Mouse (Mus musculus): ENCODE data around the gene Kazald1. TPM values are rescaled to one million over a fixed set of nuclear protein-coding genes. Genes with fewer than 3 reads are reported as not detected.
"Not testable (repeated sequence)": the region's sequence is repeated elsewhere in the genome, so short reads cannot be mapped to it uniquely, and the experiment has no call there.

Gene Kazald1
- 1 to 10 TPM; 1.3 to 1.6 TPM for total RNA-seq (2021)
- long read RNA-seq, experiment 1, partial matches to known transcripts: 1 of 3 reads
- long read RNA-seq, experiment 1, other reads (novel, unspliced or antisense): 0 of 3 reads
- long read RNA-seq, experiment 2, partial matches to known transcripts: 1 of 2 reads
- long read RNA-seq, experiment 2, other reads (novel, unspliced or antisense): 0 of 2 reads

DNA sequence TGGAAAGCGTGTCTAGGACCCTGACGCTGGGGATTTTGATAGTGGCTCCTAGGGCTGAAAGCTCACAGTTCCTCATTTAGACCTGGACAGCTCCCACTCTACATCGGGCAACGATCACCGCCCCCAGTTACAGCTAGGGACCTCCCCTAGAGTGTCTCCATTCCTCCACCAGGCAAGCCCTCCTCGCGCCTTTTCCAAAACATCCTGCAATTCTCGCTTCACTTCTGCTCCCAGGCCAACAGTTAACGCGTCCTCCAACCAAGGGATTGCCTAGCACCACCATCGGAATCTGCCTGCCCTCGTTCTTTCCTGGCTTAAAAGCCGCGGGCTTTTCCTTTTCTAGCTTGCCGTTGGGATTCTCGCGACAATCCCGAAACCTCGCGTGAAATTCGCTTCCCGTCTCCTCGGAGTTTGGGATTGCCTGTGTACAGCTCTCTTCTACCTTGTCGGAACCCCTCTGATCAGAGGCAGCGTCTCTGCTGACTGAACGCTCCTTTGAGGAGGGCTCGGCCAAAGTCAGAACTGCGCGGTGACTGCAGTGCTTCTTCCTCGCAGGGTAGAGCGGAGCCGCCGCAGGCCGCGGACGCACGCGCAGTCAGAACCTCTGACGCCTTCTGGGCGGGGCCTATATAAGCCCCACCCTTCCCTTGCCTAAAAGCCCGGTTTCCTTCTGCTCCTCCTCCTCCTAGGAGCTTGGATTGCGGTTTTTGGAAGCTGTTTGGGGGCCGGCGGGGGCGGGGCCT lies at the start of gene Kazald1:
Kazald1 (plus strand) TSS at position 662 of the 743 bp plus-strand sequence.
- peak; percentile 92 to 96 for DNase-seq (ENCODE audit: low spot score in 2 of 2)
- intact Hi-C loops (cut with DNase I): loop anchor here (2.0 to 5.0 kb wide), 3 partner anchors 86 to 1467 kb away; no protein-coding TSS in a partner anchor

DNA sequence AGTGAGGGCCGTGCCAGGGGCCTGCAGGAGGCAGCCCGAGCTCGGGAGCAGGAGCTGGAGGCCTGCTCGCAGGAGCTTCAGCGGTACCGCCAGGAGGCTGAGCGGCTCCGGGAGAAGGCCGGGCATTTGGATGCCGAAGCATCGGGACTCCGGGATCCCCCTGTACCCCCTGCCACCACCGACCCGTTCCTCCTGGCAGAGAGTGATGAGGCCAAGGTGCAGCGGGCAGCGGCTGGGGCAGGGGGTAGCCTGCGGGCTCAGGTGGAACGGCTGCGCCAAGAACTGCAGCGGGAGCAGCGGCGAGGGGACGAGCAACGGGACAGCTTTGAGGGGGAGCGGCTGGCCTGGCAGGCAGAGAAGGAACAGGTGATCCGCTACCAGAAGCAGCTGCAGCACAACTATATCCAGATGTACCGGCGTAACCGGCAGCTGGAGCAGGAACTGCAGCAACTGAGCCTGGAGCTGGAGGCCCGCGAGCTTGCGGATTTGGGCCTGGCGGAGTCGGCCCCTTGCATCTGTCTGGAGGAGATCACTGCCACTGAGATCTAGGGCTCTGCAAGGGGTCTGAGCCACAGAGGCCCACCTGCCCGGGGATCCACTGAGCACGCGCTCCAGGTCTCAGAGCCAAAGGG lies 49.0 kb upstream of the Kazald1 start:
- DNase-seq (ENCODE audit: low spot score in 2 of 2): no peak

DNA sequence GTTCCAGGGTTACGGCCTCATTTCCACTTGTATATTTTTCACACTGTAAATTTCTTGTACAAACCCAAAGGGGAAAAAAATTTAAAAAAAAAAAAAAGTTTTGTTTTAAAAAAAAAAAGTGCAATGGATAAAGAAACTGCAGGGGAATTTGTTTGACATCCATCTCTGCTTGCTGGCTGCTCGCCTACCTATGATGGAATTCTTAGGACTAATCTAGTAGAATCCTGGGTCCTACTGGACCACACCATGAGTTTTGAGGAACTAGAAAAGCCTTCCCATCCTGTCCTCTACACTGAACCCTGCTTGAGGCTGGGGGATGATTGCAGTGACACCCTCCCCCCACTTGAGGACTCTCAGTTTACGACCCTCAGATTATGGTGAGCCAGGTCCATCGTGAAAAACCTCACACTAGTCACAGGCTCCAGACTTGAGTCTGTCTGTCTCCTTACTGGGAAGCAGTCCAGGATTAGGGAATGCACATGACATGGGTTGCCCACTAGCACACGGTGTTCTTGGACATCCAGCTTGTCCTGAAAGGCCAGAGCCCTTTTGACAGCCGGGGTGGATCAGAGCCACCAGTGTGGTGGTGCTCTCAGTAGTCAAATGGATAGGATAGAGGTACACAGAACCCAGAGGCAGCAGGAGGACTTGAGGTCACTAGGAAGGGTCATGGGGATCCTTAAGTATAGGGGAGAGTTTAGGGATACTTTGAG lies 47.9 kb upstream of the Kazald1 start:
- DNase-seq (ENCODE audit: low spot score in 2 of 2): no peak
- intact Hi-C loops (cut with DNase I): no loop called here

More for the DNA sequence above, 49.0 kb upstream of the Kazald1 start:
- intact Hi-C loops (cut with DNase I): no loop called here

DNA sequence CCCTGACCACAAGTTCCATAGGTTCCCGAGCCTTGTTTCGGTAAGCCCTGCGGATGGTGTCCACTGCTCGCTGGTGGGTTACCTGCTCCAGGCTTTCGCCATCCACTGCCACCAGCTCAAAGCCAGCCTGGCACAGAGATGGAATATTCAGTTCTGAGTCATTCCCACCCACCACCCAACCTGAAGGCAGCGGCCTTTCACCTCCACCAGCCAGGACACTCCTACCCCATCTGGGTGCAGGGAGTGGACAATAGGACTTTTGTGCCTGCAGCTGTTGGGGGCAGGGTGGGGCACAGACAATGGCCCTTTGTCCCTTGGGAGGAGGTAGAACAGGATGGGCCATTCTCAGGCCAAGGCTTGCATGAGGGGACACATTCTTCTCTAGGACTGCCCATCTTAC lies 47.2 kb upstream of the Kazald1 start:
- DNase-seq (ENCODE audit: low spot score in 2 of 2): no peak
- intact Hi-C loops (cut with DNase I): no loop called here

DNA sequence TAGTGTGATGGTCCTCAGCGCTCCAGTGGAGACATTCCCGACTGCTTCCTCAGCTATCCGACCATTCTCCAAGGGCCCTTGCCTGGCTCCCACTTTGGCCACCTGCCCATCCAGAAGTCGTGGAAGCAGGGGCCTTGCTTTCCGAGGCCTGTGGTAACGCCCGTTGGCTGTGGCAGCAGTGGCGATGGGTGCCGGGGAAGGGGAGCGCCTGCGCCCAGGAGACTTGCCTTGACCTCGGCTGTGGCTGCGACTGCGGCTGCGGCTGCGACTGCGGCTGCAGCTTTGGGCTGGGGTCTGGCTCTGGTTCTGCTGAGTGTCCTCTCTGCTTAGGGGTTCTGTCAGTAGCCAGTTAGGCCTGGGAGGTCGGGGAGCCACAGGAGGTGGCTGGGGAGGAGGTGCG lies 46.3 kb upstream of the Kazald1 start:
- DNase-seq (ENCODE audit: low spot score in 2 of 2): no peak
- intact Hi-C loops (cut with DNase I): no loop called here

DNA sequence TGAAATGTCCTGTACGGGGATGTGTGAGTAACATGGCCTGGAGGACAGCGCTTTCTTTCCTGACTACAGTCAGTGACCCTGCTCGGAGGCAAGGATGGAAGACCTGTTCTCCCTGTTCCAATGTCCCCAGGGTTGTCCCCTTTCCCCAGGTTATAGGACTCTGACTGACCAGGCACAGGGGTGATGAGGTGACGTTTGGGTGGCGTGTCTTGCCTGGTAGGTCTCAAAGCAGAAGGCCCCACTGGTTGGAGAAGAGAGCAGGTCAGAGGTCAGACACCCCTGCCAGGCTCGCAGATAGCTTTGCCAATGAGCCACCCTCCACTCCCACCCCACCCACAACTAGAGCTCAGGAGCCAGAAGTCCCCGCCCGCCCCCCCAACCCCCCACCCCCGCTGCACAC lies 45.5 kb upstream of the Kazald1 start:
- intact Hi-C loops (cut with DNase I): no loop called here
- no peak for DNase-seq (ENCODE audit: low spot score in 2 of 2)

DNA sequence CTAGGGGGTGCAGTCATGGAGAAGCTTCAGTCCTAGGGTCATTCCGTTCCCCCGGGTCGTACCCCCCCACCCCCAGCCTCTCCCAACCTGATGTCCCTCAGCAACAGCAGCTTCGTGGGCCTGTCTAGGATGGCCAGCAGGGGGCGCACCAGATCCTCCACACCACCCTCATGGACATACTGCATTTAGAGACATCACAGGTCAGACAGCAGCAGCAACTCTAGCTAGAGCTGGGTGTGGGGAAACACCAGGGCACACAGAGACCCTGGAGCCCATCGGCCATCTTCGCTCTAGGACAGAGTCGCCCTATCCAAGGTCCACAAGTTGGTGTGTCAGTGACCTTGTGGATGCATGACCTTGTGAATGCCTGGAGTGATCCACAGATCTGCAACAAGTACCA lies 44.9 kb upstream of the Kazald1 start:
- no peak for DNase-seq (ENCODE audit: low spot score in 2 of 2)
- intact Hi-C loops (cut with DNase I): loop anchor here (2.0 to 5.0 kb wide), 2 partner anchors 17 to 43 kb away; partner anchors contain the start of gene Sema4g

DNA sequence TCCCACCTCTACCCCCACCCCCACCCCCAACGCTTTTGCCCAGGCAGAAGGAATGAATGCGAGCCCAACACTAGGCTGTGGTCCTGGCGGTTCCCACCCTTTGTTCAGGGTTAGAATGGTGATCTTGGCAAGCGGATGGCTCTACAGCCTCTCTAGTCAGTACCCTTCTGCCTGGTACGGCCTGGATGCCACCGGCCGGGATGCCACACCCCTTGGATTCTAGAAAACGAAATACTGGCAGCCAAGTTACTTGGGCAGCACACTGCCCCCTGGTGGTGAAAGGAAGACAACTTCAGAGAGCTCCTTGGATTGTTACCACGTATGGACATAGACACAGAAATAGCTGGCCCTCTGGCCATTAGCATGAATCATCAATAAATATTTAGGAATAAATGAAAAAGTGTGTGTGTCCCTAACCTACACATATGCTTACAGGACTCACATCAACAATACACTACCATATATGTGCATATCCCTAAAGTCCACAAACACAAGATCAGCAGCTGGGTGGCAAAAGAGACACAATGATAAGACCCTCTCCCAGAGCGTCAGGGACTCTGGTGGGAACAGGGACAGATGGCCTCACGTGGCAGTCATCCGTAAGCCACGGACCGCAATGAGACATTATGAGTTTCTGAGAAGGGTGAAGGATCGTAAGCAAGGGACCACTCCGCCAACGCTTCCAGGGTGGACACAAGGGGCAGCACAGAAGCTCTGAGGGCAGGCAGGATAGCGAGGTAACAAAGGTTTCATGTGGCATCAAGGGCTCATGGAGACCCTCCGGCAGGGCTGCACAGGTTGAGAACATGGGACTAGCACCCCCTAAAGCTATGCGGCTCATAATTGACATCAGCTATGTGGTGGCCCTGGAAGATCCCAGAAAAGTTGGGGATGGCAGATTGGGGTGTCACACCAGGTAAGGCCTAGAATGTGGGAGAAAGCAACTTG lies 44.0 kb upstream of the Kazald1 start:
- peak; percentile 88 to 90 for DNase-seq (ENCODE audit: low spot score in 2 of 2)
- intact Hi-C loops (cut with DNase I): loop anchor here (2.0 to 5.0 kb wide), 2 partner anchors 18 to 44 kb away; partner anchors contain the start of gene Sema4g

DNA sequence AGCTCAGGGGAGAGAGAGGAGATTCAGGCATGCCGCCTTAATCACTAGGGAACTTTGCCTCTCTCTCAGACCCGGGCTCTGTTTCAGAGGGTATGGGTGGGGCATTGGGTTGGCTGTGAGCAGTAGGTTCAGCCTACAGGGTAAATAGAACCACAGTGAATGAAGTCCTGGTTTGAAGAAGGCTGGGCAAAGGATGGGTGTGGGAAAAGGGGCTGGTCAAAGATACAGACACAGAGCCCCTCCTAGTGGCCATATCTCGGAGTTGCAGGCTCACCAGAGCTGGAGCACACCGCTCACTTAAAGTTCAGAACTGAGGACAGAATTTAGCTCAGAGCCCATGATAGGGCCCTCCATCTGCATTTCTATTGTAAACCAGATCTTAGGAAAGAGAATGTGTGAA lies 43.3 kb upstream of the Kazald1 start:
- intact Hi-C loops (cut with DNase I): loop anchor here (2.0 to 5.0 kb wide), 2 partner anchors 19 to 44 kb away; partner anchors contain the start of gene Sema4g
- peak; percentile 81 to 86 for DNase-seq (ENCODE audit: low spot score in 2 of 2)

DNA sequence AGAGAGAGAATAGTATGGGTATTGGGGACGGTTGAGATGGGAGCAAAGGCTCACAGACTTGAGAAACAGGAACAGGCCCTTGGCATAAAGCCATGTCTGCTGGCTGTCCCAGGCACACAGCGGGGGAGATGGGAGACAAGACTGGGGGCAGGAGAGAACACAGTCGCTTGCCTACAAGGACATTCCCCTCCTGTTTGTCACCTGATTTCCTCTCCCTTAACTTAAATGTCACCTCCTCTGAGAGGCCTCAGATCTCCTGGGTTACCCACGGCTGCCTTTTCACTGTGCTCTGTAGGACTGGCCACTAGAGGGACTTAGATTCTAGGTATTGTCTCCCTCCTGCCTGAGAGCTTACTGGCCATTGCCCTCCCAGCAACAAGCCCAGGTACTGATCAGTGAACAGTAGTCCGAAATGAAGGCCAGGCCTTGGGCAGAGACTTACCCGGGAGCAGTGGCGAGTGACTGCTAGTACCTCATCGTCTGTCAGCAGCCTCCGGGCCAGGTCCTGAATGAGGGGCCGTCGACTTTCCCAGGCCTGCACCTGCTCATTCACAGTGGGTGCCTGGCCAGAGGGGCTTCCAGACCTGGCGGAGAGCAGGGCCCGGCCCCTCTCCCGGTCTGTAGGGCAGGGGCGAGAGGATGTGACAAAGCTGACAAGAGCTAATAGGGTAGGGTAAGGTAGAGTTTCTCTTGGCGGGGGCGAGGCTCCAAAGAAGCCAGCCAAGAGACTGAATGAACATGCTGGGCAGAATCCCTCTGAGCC lies 42.3 kb upstream of the Kazald1 start:
- no peak for DNase-seq (ENCODE audit: low spot score in 2 of 2)
- intact Hi-C loops (cut with DNase I): loop anchor here (5.0 kb wide), 1 partner anchor 45 kb away; the partner anchor contains the start of gene Sema4g

DNA sequence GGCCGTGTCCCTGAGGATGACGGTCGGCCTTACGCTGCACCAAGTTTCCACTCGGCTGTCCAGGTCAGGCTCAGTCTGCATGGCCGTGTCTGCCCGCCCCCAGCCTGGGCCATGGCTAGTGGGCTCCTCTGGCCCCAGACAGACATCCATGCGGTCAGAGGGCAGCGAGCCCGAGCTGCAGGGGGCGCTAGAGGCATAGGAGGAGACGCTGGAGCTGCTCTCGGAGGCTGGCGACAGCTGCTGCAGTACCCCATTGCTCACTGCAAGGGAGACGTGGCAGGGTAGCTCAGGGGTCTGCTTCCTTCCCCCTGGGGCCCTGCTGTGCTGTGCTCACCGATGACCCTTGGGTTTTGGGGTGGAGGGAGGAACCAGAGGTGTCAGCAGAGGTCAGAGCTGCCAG lies 38.2 kb upstream of the Kazald1 start:
- intact Hi-C loops (cut with DNase I): no loop called here
- DNase-seq (ENCODE audit: low spot score in 2 of 2): no peak

DNA sequence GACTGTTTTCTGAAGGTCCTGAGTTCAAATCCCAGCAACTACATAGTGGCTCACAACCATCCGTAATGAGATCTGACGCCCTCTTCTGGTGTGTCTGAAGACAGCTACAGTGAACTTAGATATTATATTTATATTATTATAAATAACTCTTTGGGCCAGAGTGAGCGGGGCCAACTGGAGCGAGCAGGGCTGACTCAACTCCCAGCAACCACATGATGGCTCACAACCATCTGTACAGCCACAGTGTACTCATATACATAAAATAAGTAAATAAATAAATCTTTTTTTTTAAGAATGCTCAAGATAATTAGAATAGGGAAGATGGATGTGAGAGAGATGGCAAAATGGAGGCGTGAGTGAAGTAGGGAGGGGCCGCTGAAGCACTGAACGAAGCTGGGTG lies 36.8 kb upstream of the Kazald1 start:
- intact Hi-C loops (cut with DNase I); DNase-seq (ENCODE audit: low spot score in 2 of 2): not testable (repeated sequence)

DNA sequence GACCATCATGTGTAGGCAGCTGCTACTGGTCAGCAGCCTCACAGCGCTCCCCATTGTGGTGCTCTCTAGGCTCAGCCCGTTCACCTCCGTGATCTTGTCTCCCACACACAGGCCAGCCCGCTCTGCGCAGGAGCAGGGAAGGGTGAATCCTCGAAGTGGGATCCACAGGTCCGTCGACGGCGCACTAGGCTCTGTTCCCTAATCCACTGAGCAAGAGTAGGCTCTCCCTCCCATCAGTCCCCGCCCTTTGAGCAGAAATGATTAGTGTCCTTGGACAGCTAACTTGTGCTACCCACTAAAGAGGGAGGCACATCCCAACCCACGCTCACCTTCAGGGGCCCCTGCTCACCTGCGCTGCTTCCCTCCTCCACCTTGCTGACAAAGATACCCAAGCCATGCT lies 34.8 kb upstream of the Kazald1 start:
- intact Hi-C loops (cut with DNase I): no loop called here
- no peak for DNase-seq (ENCODE audit: low spot score in 2 of 2)

DNA sequence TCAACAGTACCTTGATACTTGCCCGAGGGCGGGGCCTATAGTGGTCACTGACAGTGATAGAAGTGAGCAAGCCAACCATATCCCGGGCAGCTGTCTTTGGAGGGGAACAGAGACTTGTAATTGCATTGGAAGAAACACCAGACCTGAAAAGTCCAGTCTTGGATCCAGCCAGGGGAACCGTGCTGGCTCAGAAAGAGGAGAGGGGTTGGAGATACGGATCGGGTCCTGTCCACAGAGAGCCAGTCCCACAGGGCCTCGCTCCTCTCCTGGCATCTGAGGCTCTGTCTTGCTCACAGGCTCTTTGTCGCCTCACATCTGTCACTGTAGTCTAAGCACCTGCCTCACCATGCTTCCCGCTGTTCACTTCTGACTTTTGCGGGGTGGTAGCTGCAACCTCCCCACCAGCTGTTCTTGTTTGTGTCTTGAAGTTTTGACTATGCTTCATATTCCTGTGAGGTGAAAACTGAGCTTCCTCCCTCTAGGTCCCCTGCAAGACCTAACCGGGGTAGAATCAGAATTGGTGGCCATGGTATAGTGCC lies 30.6 kb upstream of the Kazald1 start:
- DNase-seq (ENCODE audit: low spot score in 2 of 2): no peak
- intact Hi-C loops (cut with DNase I): no loop called here

DNA sequence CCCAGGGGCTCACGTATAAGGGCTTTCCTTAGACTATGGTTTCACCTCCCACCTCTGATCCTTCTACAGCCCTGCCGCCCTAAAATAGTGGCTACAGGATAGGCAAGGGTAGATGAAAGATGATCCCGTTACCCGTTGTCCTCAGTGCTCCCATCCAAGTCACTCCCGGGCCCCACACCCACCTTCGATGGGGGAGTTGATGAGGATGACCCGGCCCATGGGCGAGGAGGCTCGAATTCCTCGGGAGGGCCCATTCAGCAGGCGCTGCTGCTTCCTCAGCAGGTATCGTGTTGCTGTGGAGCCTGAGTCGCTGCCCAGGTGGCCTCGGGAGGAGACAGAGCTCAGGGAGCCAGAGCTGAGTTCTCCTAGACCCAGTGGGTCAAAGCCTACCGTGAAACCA lies 29.8 kb upstream of the Kazald1 start:
- intact Hi-C loops (cut with DNase I): no loop called here
- DNase-seq (ENCODE audit: low spot score in 2 of 2): no peak

DNA sequence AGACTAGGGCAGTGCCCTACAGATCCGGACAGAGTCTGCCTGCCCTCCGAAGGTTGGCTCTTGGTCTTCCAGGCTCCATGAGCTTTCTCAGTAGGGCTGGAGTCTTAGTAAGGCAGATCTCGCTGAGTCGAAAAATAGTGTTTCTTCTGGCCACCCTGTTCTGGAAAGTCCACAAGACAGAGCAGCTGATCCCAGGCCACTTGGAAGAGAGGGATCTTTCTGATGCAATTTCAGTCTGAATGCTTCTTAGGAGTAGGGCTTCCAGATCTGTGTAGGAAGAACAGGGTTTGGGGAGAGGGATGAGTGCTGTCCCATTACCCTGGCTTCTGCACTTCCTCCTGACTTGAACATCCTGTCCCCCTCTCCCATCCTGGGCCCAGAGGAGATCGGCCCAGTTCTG lies 29.4 kb upstream of the Kazald1 start, which contains the start of gene Pdzd7:
Pdzd7 (minus strand) TSS at position 67 of the 400 bp plus-strand sequence.
- intact Hi-C loops (cut with DNase I): no loop called here
- no peak for DNase-seq (ENCODE audit: low spot score in 2 of 2)

DNA sequence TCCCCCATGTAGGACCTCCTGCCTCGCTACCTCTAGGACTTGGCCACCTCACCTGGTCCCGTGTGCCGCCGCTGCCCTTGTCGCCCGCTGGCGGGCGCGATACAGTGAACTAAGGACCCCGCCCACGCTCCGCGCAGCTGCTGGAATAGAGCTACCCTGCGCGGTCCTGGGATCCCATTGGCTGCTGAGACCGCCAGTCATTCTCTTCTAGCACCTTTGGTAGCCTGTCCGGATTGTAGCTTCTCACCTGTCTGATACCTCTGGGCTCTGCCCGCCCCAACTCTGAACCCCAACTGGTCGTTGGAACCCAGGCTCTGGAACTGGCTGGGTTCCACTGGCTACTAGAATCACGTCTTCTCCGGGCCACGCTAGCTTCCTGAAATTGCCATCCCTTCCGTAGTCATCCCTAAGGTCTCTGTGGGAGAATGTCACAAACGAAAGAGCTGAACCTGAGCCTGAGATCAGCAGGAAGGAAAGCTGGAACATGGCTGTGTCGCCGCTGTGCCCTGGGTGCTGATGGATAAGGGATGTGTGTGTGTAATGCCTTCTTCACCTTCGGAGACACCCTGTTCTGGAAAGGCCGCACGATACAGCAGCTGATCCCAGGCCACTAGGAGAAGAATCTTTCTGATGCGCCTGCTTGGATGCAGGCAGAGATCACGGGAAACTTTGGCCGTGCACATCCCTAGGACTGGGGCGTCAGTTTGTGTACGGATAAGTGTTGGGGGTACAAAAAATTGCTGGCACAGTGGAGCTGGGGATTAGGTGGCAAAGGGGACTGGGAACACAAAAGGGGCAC lies 28.3 kb upstream of the Kazald1 start:
- intact Hi-C loops (cut with DNase I): loop anchor here (1.0 kb wide), 1 partner anchor 29 kb away; no protein-coding TSS in a partner anchor
- peak; percentile 87 to 93 for DNase-seq (ENCODE audit: low spot score in 2 of 2)

Data from left cerebral cortex, postnatal 14 days (tissue).